Mouse (Mus musculus) v-Abl transformed pro-B cells (cell line): Measurements from ENCODE around the gene Nsl1.

Experiments used
- in situ Hi-C, 2 experiments: fragments of 400-800 bp; cut with MboI; formaldehyde crosslinking; loops; one replicate each; pipeline ENCODE4 v1.15.1; 2025; ENCODE audit not compliant: unreplicated experiment in 2 of 2

The Nsl1 gene

DNA sequence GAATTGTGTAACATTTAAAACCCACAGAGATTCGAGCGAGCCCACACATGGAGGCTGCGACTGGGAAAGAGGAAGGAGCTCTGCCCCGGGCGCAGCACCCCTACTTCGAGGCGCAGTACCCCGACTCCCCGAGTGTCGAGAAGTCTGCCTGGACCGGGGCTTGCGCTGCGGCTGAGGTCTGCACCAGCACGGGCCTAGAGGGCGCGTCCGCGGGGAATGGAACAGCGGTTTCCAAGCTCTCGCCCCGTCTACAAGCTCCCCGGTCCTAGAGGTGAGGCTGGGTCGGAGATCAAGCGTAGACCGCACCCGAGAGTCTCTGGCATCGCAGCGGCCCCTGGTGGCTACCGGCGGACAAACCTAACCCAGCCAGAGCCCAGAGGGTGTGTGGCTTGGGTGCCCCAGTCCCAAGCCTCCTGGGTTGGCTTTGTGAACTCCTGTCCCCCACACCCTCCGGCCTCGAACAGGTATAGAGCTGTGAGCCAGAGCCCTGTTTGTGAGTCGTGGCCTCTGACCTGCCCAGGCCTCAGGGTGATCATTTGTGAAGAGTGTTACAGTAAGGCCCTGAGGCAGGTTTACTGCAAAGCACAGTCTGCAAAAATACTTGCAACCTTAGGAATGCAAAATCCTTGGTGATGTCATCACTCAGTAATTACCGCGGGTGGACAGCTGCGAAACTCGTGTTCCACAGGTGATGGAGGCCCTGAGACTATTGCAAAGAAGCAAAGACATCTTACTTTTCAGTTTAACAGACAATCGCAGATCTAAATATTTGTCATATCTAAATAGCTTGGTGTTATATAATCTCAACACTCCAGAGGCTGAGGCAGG, 63.2 kb downstream of the Nsl1 start:
- in situ Hi-C loops: loop anchor here in 1 of 2 experiments (5.0 kb wide), 1 partner anchor 119 kb away; no protein-coding TSS in a partner anchor

DNA sequence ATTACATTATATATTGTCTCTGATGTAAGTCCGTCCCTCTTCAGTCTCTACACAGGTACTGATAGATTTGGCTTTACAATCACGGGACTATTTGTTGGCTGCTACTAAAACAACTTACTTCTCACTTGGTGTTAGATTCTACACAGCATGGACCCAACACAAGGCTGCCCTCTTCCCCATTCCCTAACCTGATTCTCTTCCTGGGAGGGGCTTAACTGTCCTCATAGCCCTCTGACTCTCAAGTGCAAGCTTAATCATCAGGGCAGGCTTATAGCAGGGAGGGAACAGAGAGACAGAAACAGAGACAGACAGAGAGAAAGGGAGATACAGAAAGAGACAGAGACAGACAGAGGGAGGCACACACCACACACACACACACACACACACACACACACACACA, 68.9 kb downstream of the Nsl1 start:
- in situ Hi-C loops: no loop called here

DNA sequence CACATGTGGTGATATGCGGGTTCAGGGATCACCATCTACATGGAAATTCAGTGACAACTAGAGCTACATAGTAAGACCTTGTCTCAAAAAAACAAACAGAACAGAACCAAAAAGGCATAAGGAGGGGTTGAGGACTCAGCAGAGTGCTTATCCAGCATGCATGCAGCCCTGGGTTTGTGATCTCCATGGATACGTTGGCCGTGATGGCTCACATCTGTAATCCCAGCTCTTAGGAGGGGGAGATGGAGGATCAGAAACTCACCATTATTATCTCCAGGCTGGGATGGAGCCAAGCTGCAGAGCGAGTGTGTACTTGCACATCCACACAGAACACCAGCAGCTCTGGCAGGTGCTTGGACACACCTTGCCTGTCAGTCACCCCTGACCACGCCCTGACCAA, 69.4 kb downstream of the Nsl1 start:
- in situ Hi-C loops: no loop called here

DNA sequence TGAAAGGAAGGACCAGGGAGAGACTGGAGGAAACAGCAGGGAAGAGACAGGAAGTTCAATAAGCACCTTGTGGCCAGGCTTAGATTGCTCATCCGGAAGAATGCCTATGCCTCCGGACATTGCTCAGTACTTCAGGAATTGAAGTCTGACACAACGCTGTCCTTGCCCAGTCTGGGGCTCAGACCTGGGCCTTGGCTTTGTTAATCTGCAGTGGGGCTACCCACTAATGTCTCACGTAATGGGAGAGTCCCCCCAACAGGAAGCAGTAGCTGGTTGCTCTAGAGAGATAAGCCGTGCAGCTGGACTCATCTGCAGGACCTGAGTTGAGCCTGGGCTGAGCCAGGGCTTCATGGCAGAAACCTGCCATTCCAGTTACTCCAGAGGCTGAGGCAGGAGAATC, 70.1 kb downstream of the Nsl1 start:
- in situ Hi-C loops: no loop called here

DNA sequence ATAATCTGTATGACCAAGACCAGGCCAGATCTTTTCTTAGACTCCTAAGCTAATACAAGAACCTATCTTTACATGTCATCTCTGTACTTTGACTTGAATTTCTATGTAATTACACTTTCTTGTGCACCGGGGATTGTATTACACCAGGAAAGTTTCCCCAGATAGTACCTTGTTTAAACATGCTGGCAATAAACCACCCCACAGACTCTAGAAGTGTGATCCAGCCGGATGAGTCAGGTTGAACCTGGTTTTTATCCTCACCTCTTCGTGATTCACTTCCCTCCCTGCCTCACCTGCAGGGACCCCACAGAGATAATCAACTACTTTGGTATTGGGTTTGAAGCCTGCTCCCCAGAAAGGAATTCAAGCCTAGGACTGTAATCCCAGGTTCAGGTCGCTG, 72.6 kb downstream of the Nsl1 start:
- in situ Hi-C loops: no loop called here
